Mouse (Mus musculus) hindbrain, embryonic 11.5 days (tissue): ENCODE measurements around the gene Ndel1. TPM values are rescaled to one million over a fixed set of nuclear protein-coding genes. Genes with fewer than 3 reads are reported as not detected.
"Not testable (repeated sequence)": the region's sequence is repeated elsewhere in the genome, so short reads cannot be mapped to it uniquely, and the experiment has no call there.

ENCODE experiments used
- ATAC-seq: fragments of 200-750 bp; cut with Nextera tagmentation; 2 replicates; pipeline ENCODE4 v1.8.0; 2017; ENCODE audit warnings: mild to moderate bottlenecking, moderate TSS enrichment, moderate library complexity; ENCODE audit not compliant: low FRiP score
- DNase-seq: peaks from one replicate; pipeline ENCODE4 v3.0.0-alpha.2; 2015; ENCODE audit warnings: low spot score
- H3K27ac ChIP-seq: fragments of 300-500 bp; sonication (generic); 2 replicates; pipeline ENCODE4 v1.5.1; 2014; ENCODE audit warnings: mild to moderate bottlenecking, low read depth, low read length
- H3K27me3 ChIP-seq: fragments of 300-500 bp; sonication (generic); 2 replicates; pipeline ENCODE4 v1.6.1; 2014; ENCODE audit warnings: mild to moderate bottlenecking, low read length, moderate library complexity, mixed read lengths; ENCODE audit not compliant: control insufficient read depth, insufficient read depth
- H3K36me3 ChIP-seq: fragments of 300-500 bp; sonication (generic); 2 replicates; pipeline ENCODE4 v1.6.1; 2014; ENCODE audit warnings: mild to moderate bottlenecking, low read length, moderate library complexity, mixed read lengths; ENCODE audit not compliant: control insufficient read depth, insufficient read depth
- H3K4me1 ChIP-seq: fragments of 300-500 bp; sonication (generic); replicated peaks from 2 replicates; pipeline ENCODE4 v1.6.1; 2014; ENCODE audit warnings: low read length, mixed read lengths; ENCODE audit not compliant: control insufficient read depth, insufficient read depth
- H3K4me2 ChIP-seq: fragments of 300-500 bp; sonication (generic); replicated peaks from 2 replicates; pipeline ENCODE4 v1.6.1; 2014; ENCODE audit warnings: mild to moderate bottlenecking, low read depth, low read length
- H3K4me3 ChIP-seq: fragments of 300-500 bp; sonication (generic); 2 replicates; pipeline ENCODE4 v1.5.1; 2014; ENCODE audit warnings: low read depth, low read length
- H3K9ac ChIP-seq: fragments of 300-500 bp; sonication (generic); 2 replicates; pipeline ENCODE4 v1.6.1; 2014; ENCODE audit warnings: low read depth, low read length
- H3K9me3 ChIP-seq: fragments of 300-500 bp; sonication (generic); 2 replicates; pipeline ENCODE4 v1.6.1; 2016; ENCODE audit warnings: low read length; ENCODE audit not compliant: control insufficient read depth
- WGBS: fragments of 180-500 bp; shearing (Covaris S2); extraction: QIAGEN DNeasy Blood & Tissue Kit; methylation state at CpG from one replicate; pipeline ENCODE4 v1.1.7; 2014; 5-methylcytosine and 5-hydroxymethylcytosine counted together
- polyA plus RNA-seq: library from polyadenylated mRNA; unstranded; fragments of >200 nt; fragmentation: Nextera tagmentation; extraction: Ambion mirVana; gene quantifications from 2 replicates; pipeline ENCODE4 v1.2.1, GENCODE M21; 2014

The Ndel1 gene
- polyA plus RNA-seq, 1 experiment from 2014 or later, result 53.3 TPM

DNA sequence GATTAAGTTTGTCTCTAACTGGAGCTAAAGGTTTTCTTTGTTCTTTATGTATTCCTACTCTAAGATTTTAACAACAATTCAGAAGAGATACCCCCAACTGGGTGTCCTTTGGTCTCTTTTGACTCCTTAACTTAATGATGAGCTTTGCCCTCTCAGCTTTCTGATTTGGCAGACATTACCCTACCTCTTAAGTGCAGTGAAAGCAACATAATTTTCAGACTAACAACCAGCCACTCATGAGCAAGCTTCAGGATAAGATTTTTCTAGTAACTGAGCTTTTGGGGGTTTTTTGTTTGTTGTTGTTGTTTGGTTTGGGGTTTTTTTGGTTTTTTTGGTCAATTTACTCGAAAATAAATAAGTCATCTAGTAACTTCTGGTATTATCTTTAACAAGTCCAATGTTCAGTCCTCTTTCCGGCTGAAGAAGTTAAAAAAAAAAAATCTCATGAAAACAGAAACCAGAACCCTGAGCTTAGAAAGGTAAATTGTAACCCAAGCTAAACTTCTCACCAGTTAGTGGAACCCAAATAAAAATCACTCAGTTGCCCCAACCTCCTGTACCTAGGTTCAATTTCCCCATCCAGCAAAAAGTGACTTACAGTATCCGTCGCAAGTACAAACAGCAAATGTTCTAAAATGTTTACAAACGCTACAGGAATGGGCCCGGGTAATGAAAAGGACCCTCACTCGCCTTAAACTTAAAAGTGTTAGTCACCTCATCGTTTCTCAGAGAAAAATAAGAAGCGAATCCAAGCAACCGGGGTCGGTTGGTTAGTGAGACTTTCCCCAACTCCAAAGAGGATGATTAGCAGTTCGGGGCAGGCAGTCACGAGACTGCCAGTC is 19.8 kb downstream of the Ndel1 start:
- Histone ChIP-seq H3K27ac (peak overlapping the region; percentile 93), H3K36me3 (no peaks in the 10 kb centered on the region), H3K9me3 (no peaks in the 10 kb centered on the region), H3K4me2 (peak overlapping the region; percentile 43), H3K9ac (peak overlapping the region; percentile 91), H3K4me3 (peak overlapping the region; percentile 97), H3K4me1 (no peaks in the 10 kb centered on the region; the same call in 1 of the 2 replicates), H3K27me3 (no peaks in the 10 kb centered on the region)
- DNase-seq (no peak), ATAC-seq (no peak)
- 7% methylated on average over 13 of the region's 13 CpGs for WGBS

DNA sequence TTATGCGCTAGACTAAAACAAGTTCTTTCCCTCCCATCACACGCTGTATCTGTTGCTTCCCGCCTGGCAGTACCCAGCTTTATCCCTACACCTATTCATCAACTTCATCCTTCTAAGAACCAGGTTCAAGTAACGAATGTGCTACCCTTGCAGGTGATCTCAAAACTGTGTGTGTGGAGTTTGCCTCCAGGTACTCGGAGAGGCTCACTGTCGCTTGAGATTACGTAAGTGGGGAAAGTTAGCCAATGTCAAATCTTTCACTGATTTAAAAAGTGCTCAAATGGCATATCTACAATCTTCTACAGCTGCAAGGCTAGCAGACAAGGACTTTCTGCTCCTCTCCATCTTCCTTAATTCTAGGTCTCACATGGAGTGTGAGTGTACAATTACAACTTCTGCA is 20.8 kb downstream of the Ndel1 start:
- DNase-seq, result no peak
- Histone ChIP-seq H3K36me3 (no peaks in the 10 kb centered on the region), H3K4me1 (no peaks in the 10 kb centered on the region; the same call in 1 of the 2 replicates), H3K9ac (no peak overlapping the region), H3K27me3 (no peaks in the 10 kb centered on the region), H3K27ac (no peak overlapping the region), H3K4me2 (no peak overlapping the region), H3K9me3 (no peaks in the 10 kb centered on the region), H3K4me3 (no peak overlapping the region)
- WGBS, result 92% methylated on average over 7 of the region's 7 CpGs
- no peak for ATAC-seq

DNA sequence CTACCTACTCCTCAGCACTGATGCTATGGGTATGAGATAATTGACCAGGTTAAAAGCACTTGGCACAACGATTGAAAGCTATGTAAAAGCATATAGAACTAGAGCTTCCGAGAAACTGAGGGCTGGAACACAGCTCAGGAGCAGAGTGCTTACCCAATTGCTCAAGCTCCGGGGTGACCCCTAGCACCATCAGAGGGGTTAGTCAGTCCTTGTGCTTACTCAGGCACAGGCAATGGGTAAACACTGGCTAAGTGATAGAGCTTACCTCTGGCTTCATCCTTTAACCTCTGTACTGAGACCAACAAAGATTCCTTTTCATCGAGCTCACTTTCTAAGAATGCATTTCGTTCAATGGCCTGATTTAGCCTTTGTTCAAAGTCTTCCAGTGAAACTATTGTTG is 32.1 kb downstream of the Ndel1 start:
- no peak for DNase-seq
- Histone ChIP-seq H3K9ac (no peak overlapping the region), H3K9me3 (no peaks in the 10 kb centered on the region), H3K27me3 (no peaks in the 10 kb centered on the region), H3K4me2 (no peak overlapping the region), H3K4me3 (no peak overlapping the region), H3K36me3 (0 out of 2 replicates have a peak, but pooled peaks cover 8% of the 10 kb centered on the region), H3K4me1 (no peaks in the 10 kb centered on the region), H3K27ac (no peak overlapping the region)
- 68% methylated on average over 5 of the region's 5 CpGs for WGBS
- no peak for ATAC-seq

DNA sequence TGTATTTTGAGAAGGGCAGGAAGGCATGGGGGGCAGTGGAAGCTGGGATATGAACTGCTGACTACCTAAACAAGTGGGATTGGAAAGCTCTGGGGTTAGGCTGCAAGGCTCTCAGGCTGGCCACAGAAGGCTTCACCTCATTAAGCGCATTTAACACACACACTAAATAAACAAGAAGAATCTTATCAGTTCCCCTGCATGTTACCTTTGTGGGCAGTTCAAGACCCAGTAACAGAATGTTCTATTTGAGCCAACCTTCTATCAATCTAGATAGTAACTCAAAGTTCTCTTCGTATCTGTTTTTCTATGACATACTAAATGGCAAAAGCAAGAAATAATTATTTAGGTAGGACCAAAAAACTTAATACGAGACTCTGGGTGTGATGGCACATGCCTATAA is 36.6 kb downstream of the Ndel1 start:
- no peak overlapping the region for H3K9ac ChIP-seq
- H3K4me3 ChIP-seq, result no peak overlapping the region
- H3K4me1 ChIP-seq, result no peaks in the 10 kb centered on the region
- H3K4me2 ChIP-seq, result no peak overlapping the region
- H3K36me3 ChIP-seq, result 0 out of 2 replicates have a peak, but pooled peaks cover 2% of the 10 kb centered on the region
- H3K9me3 ChIP-seq, result no peaks in the 10 kb centered on the region
- 96% methylated on average over 3 of the region's 3 CpGs for WGBS
- no peak overlapping the region for H3K27ac ChIP-seq
- no peaks in the 10 kb centered on the region for H3K27me3 ChIP-seq
- ATAC-seq (no peak), DNase-seq (no peak)

DNA sequence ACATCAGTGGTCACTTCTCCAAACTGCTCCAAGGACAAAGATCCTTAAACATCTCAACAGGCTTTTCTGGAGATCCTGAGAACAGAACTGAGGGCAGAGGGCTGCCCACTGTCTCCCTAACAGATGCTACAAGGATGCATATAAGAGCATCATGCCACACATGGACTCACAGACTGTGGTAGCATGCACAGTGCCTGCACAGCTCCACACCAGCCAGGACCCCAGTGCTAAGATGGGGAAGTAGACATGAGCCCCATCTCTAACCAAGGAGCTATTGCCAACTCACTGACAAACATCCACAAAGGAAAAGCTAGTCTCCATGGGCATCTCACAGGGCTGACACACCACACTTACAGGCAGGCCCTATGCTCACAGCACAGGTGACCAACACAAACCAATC is 38.1 kb downstream of the Ndel1 start:
- H3K9me3 ChIP-seq, result no peaks in the 10 kb centered on the region
- no peaks in the 10 kb centered on the region for H3K4me1 ChIP-seq
- DNase-seq (no peak), ATAC-seq (no peak)
- H3K9ac ChIP-seq, result no peak overlapping the region
- H3K36me3 ChIP-seq, result no peaks in the 10 kb centered on the region
- H3K27ac ChIP-seq, result no peak overlapping the region
- no peak overlapping the region for H3K4me3 ChIP-seq
- no peak overlapping the region for H3K4me2 ChIP-seq
- no peaks in the 10 kb centered on the region for H3K27me3 ChIP-seq

DNA sequence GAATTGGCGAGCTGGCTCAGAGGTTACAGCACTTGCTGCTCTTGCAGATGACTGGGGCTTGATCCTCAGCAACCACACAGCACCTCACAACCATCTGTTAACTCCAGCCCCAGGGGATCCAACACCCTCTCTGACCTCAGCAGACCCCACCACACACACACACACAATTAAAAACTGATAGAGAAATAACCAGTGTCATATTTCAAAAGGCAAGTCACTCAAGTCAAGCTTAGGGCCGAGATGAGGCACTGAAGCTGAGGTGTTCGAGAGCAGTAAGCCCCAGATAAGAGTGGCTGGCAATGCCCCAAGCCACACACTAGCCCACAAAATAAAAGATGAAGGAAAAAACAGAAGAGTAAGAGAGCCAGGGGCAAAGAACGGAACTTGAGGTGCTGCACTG is 38.9 kb downstream of the Ndel1 start:
- Histone ChIP-seq H3K4me1 (no peaks in the 10 kb centered on the region), H3K4me3 (no peak overlapping the region), H3K4me2 (no peak overlapping the region), H3K36me3 (no peaks in the 10 kb centered on the region), H3K9me3 (no peaks in the 10 kb centered on the region), H3K9ac (no peak overlapping the region), H3K27me3 (no peaks in the 10 kb centered on the region), H3K27ac (no peak overlapping the region)
- ATAC-seq (no peak), DNase-seq (no peak)
- WGBS, result 76% methylated on average over 4 of the region's 4 CpGs

DNA sequence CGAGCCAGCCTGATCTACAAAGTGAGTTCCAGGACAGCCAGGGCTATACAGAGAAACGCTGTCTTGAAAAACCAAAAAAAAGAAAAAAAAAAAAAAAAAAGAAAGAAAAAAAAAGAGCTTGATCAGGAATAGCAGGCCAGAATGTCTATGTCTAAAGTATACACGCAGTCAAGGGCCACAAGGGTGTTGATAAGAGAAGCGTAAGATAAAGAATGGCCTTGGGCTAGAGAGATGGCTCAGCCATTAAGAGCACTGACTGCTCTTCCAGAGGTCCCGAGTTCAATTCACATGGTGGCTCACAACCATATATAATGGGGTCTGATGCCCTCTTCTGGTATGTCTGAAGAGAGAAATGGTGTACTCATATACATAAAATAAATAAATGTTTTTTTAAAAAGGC is 40.1 kb downstream of the Ndel1 start:
- H3K36me3 ChIP-seq, DNase-seq, H3K4me1 ChIP-seq, H3K27me3 ChIP-seq, ATAC-seq, H3K4me3 ChIP-seq, H3K9me3 ChIP-seq, H3K27ac ChIP-seq, H3K9ac ChIP-seq, H3K4me2 ChIP-seq: not testable (repeated sequence)
- WGBS, result 93% methylated on average over 5 of the region's 5 CpGs

DNA sequence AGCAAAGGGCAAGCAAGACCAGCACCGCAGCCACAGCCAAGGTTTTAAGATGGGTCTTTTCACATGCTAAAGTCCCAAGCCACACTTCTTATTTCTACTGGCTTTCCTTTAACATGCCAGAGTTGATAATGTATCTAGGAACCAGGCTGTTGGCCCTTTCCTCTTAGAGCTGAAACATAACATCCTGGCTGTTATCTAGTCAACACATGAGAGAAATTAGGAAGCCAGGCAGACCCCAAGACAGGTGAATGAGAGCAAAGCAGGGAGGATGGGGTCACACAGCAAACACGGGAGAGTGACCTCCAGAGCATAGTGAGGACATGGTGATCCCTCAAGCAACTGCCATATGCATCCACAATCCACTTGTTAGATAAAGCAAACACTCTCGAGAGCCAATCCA is 44.9 kb downstream of the Ndel1 start:
- no peaks in the 10 kb centered on the region for H3K27me3 ChIP-seq
- no peak overlapping the region for H3K4me2 ChIP-seq
- peaks cover 4% of the 10 kb centered on the region for H3K36me3 ChIP-seq
- DNase-seq (no peak), ATAC-seq (no peak)
- H3K9me3 ChIP-seq, result no peaks in the 10 kb centered on the region
- no peak overlapping the region for H3K9ac ChIP-seq
- WGBS, result 73% methylated on average over 3 of the region's 3 CpGs
- no peaks in the 10 kb centered on the region for H3K4me1 ChIP-seq
- no peak overlapping the region for H3K27ac ChIP-seq
- H3K4me3 ChIP-seq, result no peak overlapping the region

DNA sequence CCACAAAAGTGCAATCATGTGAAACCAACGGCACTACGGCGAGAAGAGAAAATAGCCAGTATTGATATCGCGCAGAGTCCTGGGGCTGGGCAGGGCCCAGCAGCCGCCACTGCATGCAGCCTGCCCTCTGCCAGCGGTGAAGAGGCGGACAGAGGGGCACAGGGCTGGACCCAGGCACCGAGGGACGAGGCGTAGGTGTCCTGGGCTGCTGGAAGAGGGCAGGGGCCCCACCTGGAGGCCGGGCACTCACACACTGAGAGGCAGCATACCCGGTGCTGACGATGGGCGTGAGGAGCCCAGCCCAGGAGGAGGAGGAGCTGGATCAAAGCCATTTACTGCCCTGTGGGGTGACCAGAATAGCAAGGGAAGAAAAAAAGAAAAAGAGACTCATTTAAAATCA is 49.3 kb downstream of the Ndel1 start:
- no peak overlapping the region for H3K27ac ChIP-seq
- DNase-seq (no peak), ATAC-seq (no peak)
- no peaks in the 10 kb centered on the region for H3K4me1 ChIP-seq
- H3K4me3 ChIP-seq, result no peak overlapping the region
- no peaks in the 10 kb centered on the region for H3K27me3 ChIP-seq
- no peak overlapping the region for H3K4me2 ChIP-seq
- H3K9ac ChIP-seq, result no peak overlapping the region
- 87% methylated on average over 15 of the region's 15 CpGs for WGBS
- peaks cover 4% of the 10 kb centered on the region for H3K36me3 ChIP-seq
- H3K9me3 ChIP-seq, result no peaks in the 10 kb centered on the region
